Mouse (Mus musculus): Measurements from ENCODE around the gene Iqschfp.

DNA sequence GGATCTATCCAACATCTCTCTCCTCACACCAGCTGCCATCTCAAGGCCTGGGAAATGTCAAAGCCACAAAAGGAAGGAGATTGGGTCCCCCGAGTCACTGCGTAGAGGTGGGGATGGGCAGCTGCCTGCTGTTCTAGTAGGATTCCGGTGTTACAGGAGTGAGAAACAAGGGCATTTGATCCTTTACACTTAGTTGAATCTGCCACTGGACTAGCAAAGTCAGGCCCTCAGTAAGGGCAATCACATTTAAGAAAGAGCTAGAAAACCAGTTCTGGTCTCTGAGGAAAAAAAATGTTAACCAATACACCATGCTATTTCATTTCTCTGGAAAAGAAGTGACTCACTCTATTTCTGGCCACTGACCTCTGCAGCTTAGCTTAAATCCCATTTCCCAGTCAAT lies 738.8 kb downstream of the Iqschfp start:
- TF ChIP-seq CTCF (IDR thresholded peaks at IDR 0.05; ENCODE audit: extremely low read depth, insufficient read depth, low read length) (no peak), POLR2A (IDR thresholded peaks at IDR 0.05; ENCODE audit: extremely low read depth, insufficient read depth, low read length) (no peak)

All from cortical plate, adult 2 months (tissue).